Mouse (Mus musculus) lung, postnatal 0 days (tissue): ENCODE results near the gene Numa1. TPM values are rescaled to one million over a fixed set of nuclear protein-coding genes. Genes with fewer than 3 reads are reported as not detected.
A peak's percentile ranks its signal among the peaks of the same experiment; 100 is the strongest.
"Not testable (repeated sequence)": the region's sequence is repeated elsewhere in the genome, so short reads cannot be mapped to it uniquely, and the experiment has no call there.

ENCODE experiments used
- ATAC-seq: fragments of 200-750 bp; cut with Nextera tagmentation; 2 replicates; pipeline ENCODE4 v1.8.0; 2017; ENCODE audit warnings: moderate library complexity
- DNase-seq: peaks from one replicate; pipeline ENCODE4 v3.0.0-alpha.2; 2016; ENCODE audit warnings: low spot score
- H3K27ac ChIP-seq: fragments of 300-500 bp; sonication (generic); 2 replicates; pipeline ENCODE4 v1.5.1; 2014; ENCODE audit warnings: antibody characterized with exemption, mild to moderate bottlenecking, low read length, mixed read lengths
- H3K27me3 ChIP-seq: fragments of 300-500 bp; sonication (generic); replicated peaks from 2 replicates; pipeline ENCODE4 v1.6.1; 2014; ENCODE audit warnings: low read length, mixed read lengths; ENCODE audit not compliant: insufficient read depth
- H3K36me3 ChIP-seq: fragments of 300-500 bp; sonication (generic); 2 replicates; pipeline ENCODE4 v1.6.1; 2014; ENCODE audit warnings: low read length, mixed read lengths; ENCODE audit not compliant: insufficient read depth
- H3K4me1 ChIP-seq: fragments of 300-500 bp; sonication (generic); 2 replicates; pipeline ENCODE4 v1.6.1; 2014; ENCODE audit warnings: antibody characterized with exemption, low read depth, low read length, mixed read lengths; ENCODE audit not compliant: insufficient read depth
- H3K4me2 ChIP-seq: fragments of 300-500 bp; sonication (generic); replicated peaks from 2 replicates; pipeline ENCODE4 v1.6.1; 2014; ENCODE audit warnings: low read depth, mild to moderate bottlenecking, low read length, moderate library complexity, mixed read lengths
- H3K4me3 ChIP-seq: fragments of 300-500 bp; sonication (generic); 2 replicates; pipeline ENCODE4 v1.5.1; 2014; ENCODE audit warnings: low read depth, low read length
- H3K9ac ChIP-seq: fragments of 300-500 bp; sonication (generic); replicated peaks from 2 replicates; pipeline ENCODE4 v1.6.1; 2014; ENCODE audit warnings: low read depth, mild to moderate bottlenecking
- H3K9me3 ChIP-seq: fragments of 300-500 bp; sonication (generic); 2 replicates; pipeline ENCODE4 v1.6.1; 2016; ENCODE audit warnings: low read length, mixed read lengths
- CTCF ChIP-seq: IDR thresholded peaks from 2 replicates; pipeline ENCODE4 v1.5.1; 2016; ENCODE audit warnings: antibody characterized with exemption, mild to moderate bottlenecking
- EP300 ChIP-seq: IDR thresholded peaks from 2 replicates; pipeline ENCODE4 v1.6.1; 2016; ENCODE audit warnings: antibody characterized with exemption, mild to moderate bottlenecking, control low read depth
- WGBS: fragments of 180-500 bp; shearing (Covaris S2); extraction: QIAGEN DNeasy Blood & Tissue Kit; methylation state at CpG from one replicate; pipeline ENCODE4 v1.1.7; 2014; 5-methylcytosine and 5-hydroxymethylcytosine counted together
- polyA plus RNA-seq: library from polyadenylated mRNA; unstranded; fragments of >200 nt; fragmentation: Nextera tagmentation; extraction: Ambion mirVana; gene quantifications from 2 replicates; pipeline ENCODE4 v1.2.1, GENCODE M21; 2015

The Numa1 gene
- polyA plus RNA-seq, 1 experiment from 2014 or later, result 31.6 TPM

- peak overlapping the region; percentile 67; the same call in 1 of the 2 replicates for H3K9ac ChIP-seq
- no peaks in the 10 kb centered on the region for H3K36me3 ChIP-seq
Measured at GRCm38 (mm10) chr7:101932551-101932950, 1.4 kb upstream of the Numa1 start.

DNA sequence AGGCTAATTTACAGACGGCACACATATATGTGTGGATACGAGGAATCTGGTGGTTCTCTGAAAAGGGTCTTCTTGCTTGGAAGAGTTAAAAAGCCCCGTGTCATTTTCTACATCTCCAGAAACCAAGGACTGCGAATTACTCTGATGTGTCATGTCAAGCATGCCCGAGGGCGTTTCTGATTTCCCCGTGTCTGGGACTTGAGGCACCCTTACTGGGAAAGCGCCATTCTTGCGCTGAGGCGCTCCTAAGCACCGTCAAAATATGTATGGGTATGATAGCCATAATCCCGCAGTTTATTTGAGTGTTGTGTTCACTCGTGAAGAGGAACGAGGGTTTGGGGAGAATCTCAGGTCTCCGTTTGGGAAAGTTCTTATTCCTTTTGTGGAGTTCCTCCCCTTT is 611 bp upstream of the Numa1 start:
- H3K4me3 ChIP-seq, result peak overlapping the region; percentile 69
- peak overlapping the region; percentile 67 for H3K9ac ChIP-seq
- H3K27me3 ChIP-seq, result no peaks in the 10 kb centered on the region
- ATAC-seq, result peak; percentile 42
- H3K36me3 ChIP-seq, result no peaks in the 10 kb centered on the region
- TF ChIP-seq CTCF (no peak), EP300 (no peak; the same call in 1 of the 2 replicates)
- peak overlapping the region; percentile 77 for H3K4me2 ChIP-seq
- no peaks in the 10 kb centered on the region; the same call in 1 of the 2 replicates for H3K4me1 ChIP-seq
- no peak for DNase-seq
- 2% methylated on average over 15 of the region's 15 CpGs for WGBS
- no peaks in the 10 kb centered on the region for H3K9me3 ChIP-seq
- peak overlapping the region; percentile 70 for H3K27ac ChIP-seq

More at GRCm38 (mm10) chr7:101932551-101932950, 1.4 kb upstream of the Numa1 start:
- Histone ChIP-seq H3K4me1 (no peaks in the 10 kb centered on the region; the same call in 1 of the 2 replicates), H3K4me2 (peak overlapping the region; percentile 77; the same call in 1 of the 2 replicates), H3K9me3 (no peaks in the 10 kb centered on the region), H3K27me3 (no peaks in the 10 kb centered on the region), H3K27ac (peak overlapping the region; percentile 70), H3K4me3 (no peak overlapping the region)
- ATAC-seq (no peak), DNase-seq (peak; percentile 75)
- TF ChIP-seq CTCF, result no peak
- TF ChIP-seq EP300, result 0 out of 2 replicates have a peak, but pooled peaks have one; percentile 52
- WGBS, result 41% methylated on average over 1 of the region's 1 CpGs

GRCm38 (mm10) chr7:101935957-101936356 is 2.0 kb downstream of the Numa1 start:
- no peak overlapping the region for H3K9ac ChIP-seq
- no peaks in the 10 kb centered on the region for H3K27me3 ChIP-seq
- DNase-seq (no peak), ATAC-seq (no peak)
- H3K4me2 ChIP-seq, result no peak overlapping the region
- no peaks in the 10 kb centered on the region for H3K36me3 ChIP-seq
- WGBS, result 95% methylated on average over 4 of the region's 4 CpGs
- H3K4me1 ChIP-seq, result no peaks in the 10 kb centered on the region; the same call in 1 of the 2 replicates
- H3K27ac ChIP-seq, result no peak overlapping the region
- H3K4me3 ChIP-seq, result no peak overlapping the region
- TF ChIP-seq EP300 (no peak), CTCF (no peak)
- no peaks in the 10 kb centered on the region for H3K9me3 ChIP-seq

GRCm38 (mm10) chr7:101936996-101937395 is 3.1 kb downstream of the Numa1 start:
- Histone ChIP-seq H3K36me3 (no peaks in the 10 kb centered on the region), H3K27me3 (no peaks in the 10 kb centered on the region), H3K9me3 (no peaks in the 10 kb centered on the region), H3K4me1 (no peaks in the 10 kb centered on the region; the same call in 1 of the 2 replicates), H3K9ac (no peak overlapping the region), H3K4me3 (no peak overlapping the region), H3K4me2 (no peak overlapping the region), H3K27ac (no peak overlapping the region)
- TF ChIP-seq EP300 (no peak), CTCF (no peak)
- ATAC-seq (no peak), DNase-seq (no peak)
- WGBS, result 98% methylated on average over 4 of the region's 4 CpGs

- no peak for ATAC-seq
- Histone ChIP-seq H3K27ac (no peak overlapping the region), H3K4me3 (no peak overlapping the region), H3K4me1 (no peaks in the 10 kb centered on the region; the same call in 1 of the 2 replicates), H3K9ac (no peak overlapping the region), H3K27me3 (no peaks in the 10 kb centered on the region), H3K4me2 (no peak overlapping the region), H3K9me3 (no peaks in the 10 kb centered on the region), H3K36me3 (no peaks in the 10 kb centered on the region)
- no peak for DNase-seq
- TF ChIP-seq EP300, result no peak
- no peak for TF ChIP-seq CTCF
- WGBS, result 94% methylated on average over 4 of the region's 4 CpGs
Measured at GRCm38 (mm10) chr7:101937569-101937968, 3.7 kb downstream of the Numa1 start.

- H3K27ac ChIP-seq, result no peak overlapping the region
- H3K27me3 ChIP-seq, result no peaks in the 10 kb centered on the region
- TF ChIP-seq CTCF (no peak), EP300 (no peak)
- WGBS, result 61% methylated on average over 2 of the region's 2 CpGs
- no peak overlapping the region for H3K9ac ChIP-seq
- no peak for ATAC-seq
- no peak overlapping the region for H3K4me2 ChIP-seq
- no peak overlapping the region for H3K4me3 ChIP-seq
- DNase-seq, result no peak
- H3K4me1 ChIP-seq, result no peaks in the 10 kb centered on the region; the same call in 1 of the 2 replicates
- no peaks in the 10 kb centered on the region for H3K9me3 ChIP-seq
- no peaks in the 10 kb centered on the region for H3K36me3 ChIP-seq
Measured at GRCm38 (mm10) chr7:101938348-101938747, 4.4 kb downstream of the Numa1 start.

DNA sequence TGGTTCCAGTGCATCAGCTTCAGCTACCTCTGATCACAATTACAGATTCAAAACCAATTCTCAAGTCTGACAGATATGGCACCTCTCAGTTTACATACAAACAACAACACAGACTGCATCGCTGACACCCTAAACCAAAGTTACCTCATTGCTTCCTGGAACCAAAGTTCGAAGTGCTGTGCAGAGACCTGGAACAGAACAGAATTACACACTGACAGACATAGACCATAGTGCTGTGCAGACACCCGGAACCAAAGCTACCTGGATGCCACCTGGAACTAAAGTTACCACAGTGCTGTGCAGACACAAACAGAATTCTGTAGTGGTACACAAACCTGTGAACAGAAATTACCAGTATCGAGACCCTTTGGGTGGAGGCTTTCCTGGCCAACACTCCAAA is 5.8 kb downstream of the Numa1 start:
- H3K9me3 ChIP-seq, result no peaks in the 10 kb centered on the region
- no peak overlapping the region for H3K9ac ChIP-seq
- ATAC-seq, result no peak
- H3K27ac ChIP-seq, result no peak overlapping the region
- WGBS, result 96% methylated on average over 4 of the region's 4 CpGs
- H3K4me2 ChIP-seq, result no peak overlapping the region
- DNase-seq, result no peak
- no peaks in the 10 kb centered on the region for H3K36me3 ChIP-seq
- H3K4me1 ChIP-seq, result no peaks in the 10 kb centered on the region; the same call in 1 of the 2 replicates
- no peak overlapping the region for H3K4me3 ChIP-seq
- TF ChIP-seq CTCF, result no peak
- TF ChIP-seq EP300, result no peak
- no peaks in the 10 kb centered on the region for H3K27me3 ChIP-seq

- H3K36me3 ChIP-seq, H3K9ac ChIP-seq, H3K9me3 ChIP-seq, H3K27me3 ChIP-seq, DNase-seq, H3K27ac ChIP-seq, H3K4me1 ChIP-seq, ATAC-seq, H3K4me3 ChIP-seq, H3K4me2 ChIP-seq: not testable (repeated sequence)
- WGBS, result 96% methylated on average over 5 of the region's 5 CpGs
Measured at GRCm38 (mm10) chr7:101949008-101949407, 15.1 kb downstream of the Numa1 start.
